Mouse (Mus musculus) erythroblast, embryonic 14.5 days (primary cell): ENCODE results near the gene Togaram2. TPM values are rescaled to one million over a fixed set of nuclear protein-coding genes. Genes with fewer than 3 reads are reported as not detected.

Source experiments
- H3K27me3 ChIP-seq: 2 replicates; pipeline ENCODE4 v1.6.1; 2012; ENCODE audit warnings: inconsistent platforms; ENCODE audit not compliant: control insufficient read depth
- H3K36me3 ChIP-seq: 2 replicates; pipeline ENCODE4 v1.6.1; 2012; ENCODE audit warnings: mild to moderate bottlenecking, inconsistent platforms; ENCODE audit not compliant: control insufficient read depth
- H3K4me1 ChIP-seq: 2 replicates; pipeline ENCODE4 v1.6.1; 2012; ENCODE audit warnings: inconsistent platforms; ENCODE audit not compliant: control insufficient read depth
- H3K4me3 ChIP-seq: replicated peaks from 2 replicates; pipeline ENCODE3; 2012; ENCODE audit warnings: moderate library complexity, mild to moderate bottlenecking, inconsistent platforms
- H3K9me3 ChIP-seq: 2 replicates; pipeline ENCODE4 v1.6.1; 2012; ENCODE audit warnings: low read length, inconsistent platforms, mixed read lengths; ENCODE audit not compliant: control insufficient read depth
- GATA1 ChIP-seq: IDR thresholded peaks from 2 replicates; pipeline ENCODE4 v1.6.1; 2012; ENCODE audit warnings: low read length, inconsistent platforms, mixed read lengths
- TAL1 ChIP-seq: IDR thresholded peaks from 3 replicates; pipeline ENCODE4 v1.6.1; 2012; ENCODE audit warnings: low read length, inconsistent platforms, mixed read lengths
- polyA plus RNA-seq: library from polyadenylated mRNA; stranded (reverse); fragments of >175 nt; gene quantifications from 2 replicates; pipeline ENCODE4 v1.2.3, GENCODE M21; 2012

The Togaram2 gene
- polyA plus RNA-seq, 1 experiment: not detected

GRCm38 (mm10) chr17:71671840-71672546, 1.1 kb upstream of the Togaram2 start:
- no peaks in the 10 kb centered on the region for H3K4me1 ChIP-seq
- TF ChIP-seq TAL1: no peak
- no peak for TF ChIP-seq GATA1
- no peaks in the 10 kb centered on the region for H3K9me3 ChIP-seq
- H3K4me3 ChIP-seq: no peak overlapping the region
- H3K36me3 ChIP-seq: no peaks in the 10 kb centered on the region
- H3K27me3 ChIP-seq: no peaks in the 10 kb centered on the region

GRCm38 (mm10) chr17:71673936-71674335, 875 bp downstream of the Togaram2 start:
- Histone ChIP-seq H3K9me3 (no peaks in the 10 kb centered on the region), H3K4me1 (no peaks in the 10 kb centered on the region), H3K4me3 (no peak overlapping the region), H3K36me3 (no peaks in the 10 kb centered on the region), H3K27me3 (no peaks in the 10 kb centered on the region)
- TF ChIP-seq GATA1 (no peak), TAL1 (no peak)

- no peak overlapping the region for H3K4me3 ChIP-seq
- H3K27me3 ChIP-seq: no peaks in the 10 kb centered on the region
- H3K36me3 ChIP-seq: no peaks in the 10 kb centered on the region
- TF ChIP-seq GATA1: no peak
- H3K4me1 ChIP-seq: no peaks in the 10 kb centered on the region
- H3K9me3 ChIP-seq: peaks cover 2% of the 10 kb centered on the region; the same call in 1 of the 2 replicates
These were observed 1.8 kb downstream of the Togaram2 start for GRCm38 (mm10) chr17:71674886-71675285.

- Histone ChIP-seq H3K4me3 (no peak overlapping the region), H3K27me3 (no peaks in the 10 kb centered on the region), H3K9me3 (peaks cover 2% of the 10 kb centered on the region; the same call in 1 of the 2 replicates), H3K36me3 (no peaks in the 10 kb centered on the region), H3K4me1 (no peaks in the 10 kb centered on the region)
- no peak for TF ChIP-seq GATA1
These were observed 8.6 kb downstream of the Togaram2 start for GRCm38 (mm10) chr17:71681666-71682065.

GRCm38 (mm10) chr17:71682379-71682778, 9.3 kb downstream of the Togaram2 start:
- H3K4me1 ChIP-seq: no peaks in the 10 kb centered on the region
- no peak for TF ChIP-seq GATA1
- no peak for TF ChIP-seq TAL1
- peaks cover 2% of the 10 kb centered on the region; the same call in 1 of the 2 replicates for H3K9me3 ChIP-seq
- no peaks in the 10 kb centered on the region for H3K27me3 ChIP-seq
- H3K36me3 ChIP-seq: no peaks in the 10 kb centered on the region
- no peak overlapping the region for H3K4me3 ChIP-seq

GRCm38 (mm10) chr17:71683281-71683680, 10.2 kb downstream of the Togaram2 start:
- H3K36me3 ChIP-seq: no peaks in the 10 kb centered on the region
- peaks cover 2% of the 10 kb centered on the region; the same call in 1 of the 2 replicates for H3K9me3 ChIP-seq
- TF ChIP-seq TAL1: no peak
- no peaks in the 10 kb centered on the region for H3K4me1 ChIP-seq
- no peaks in the 10 kb centered on the region for H3K27me3 ChIP-seq
- no peak overlapping the region for H3K4me3 ChIP-seq

- Histone ChIP-seq H3K27me3 (no peaks in the 10 kb centered on the region), H3K9me3 (peaks cover 2% of the 10 kb centered on the region; the same call in 1 of the 2 replicates), H3K36me3 (no peaks in the 10 kb centered on the region), H3K4me1 (no peaks in the 10 kb centered on the region), H3K4me3 (no peak overlapping the region)
- TF ChIP-seq TAL1 (no peak), GATA1 (no peak)
These were observed 11.1 kb downstream of the Togaram2 start for GRCm38 (mm10) chr17:71684103-71684608.

- TF ChIP-seq GATA1: no peak
- no peak for TF ChIP-seq TAL1
- Histone ChIP-seq H3K36me3 (no peaks in the 10 kb centered on the region), H3K27me3 (no peaks in the 10 kb centered on the region), H3K9me3 (no peaks in the 10 kb centered on the region), H3K4me3 (no peak overlapping the region), H3K4me1 (no peaks in the 10 kb centered on the region)
These were observed 14.4 kb downstream of the Togaram2 start for GRCm38 (mm10) chr17:71687436-71687835.

- no peaks in the 10 kb centered on the region for H3K36me3 ChIP-seq
- no peaks in the 10 kb centered on the region for H3K9me3 ChIP-seq
- H3K4me3 ChIP-seq: no peak overlapping the region
- no peaks in the 10 kb centered on the region for H3K27me3 ChIP-seq
- no peak for TF ChIP-seq GATA1
- H3K4me1 ChIP-seq: no peaks in the 10 kb centered on the region
These were observed 16.8 kb downstream of the Togaram2 start for GRCm38 (mm10) chr17:71689903-71690302.

GRCm38 (mm10) chr17:71691361-71691875, 18.4 kb downstream of the Togaram2 start:
- TF ChIP-seq GATA1: no peak
- no peak for TF ChIP-seq TAL1
- Histone ChIP-seq H3K4me3 (no peak overlapping the region), H3K9me3 (no peaks in the 10 kb centered on the region), H3K36me3 (no peaks in the 10 kb centered on the region), H3K27me3 (no peaks in the 10 kb centered on the region), H3K4me1 (no peaks in the 10 kb centered on the region)
